Mouse (Mus musculus): ENCODE results near the gene Frem2. TPM values are rescaled to one million over a fixed set of nuclear protein-coding genes. Genes with fewer than 3 reads are reported as not detected.

Gene Frem2
- polyA plus RNA-seq, 1 experiment from 2014 or later: 1.6 TPM

DNA sequence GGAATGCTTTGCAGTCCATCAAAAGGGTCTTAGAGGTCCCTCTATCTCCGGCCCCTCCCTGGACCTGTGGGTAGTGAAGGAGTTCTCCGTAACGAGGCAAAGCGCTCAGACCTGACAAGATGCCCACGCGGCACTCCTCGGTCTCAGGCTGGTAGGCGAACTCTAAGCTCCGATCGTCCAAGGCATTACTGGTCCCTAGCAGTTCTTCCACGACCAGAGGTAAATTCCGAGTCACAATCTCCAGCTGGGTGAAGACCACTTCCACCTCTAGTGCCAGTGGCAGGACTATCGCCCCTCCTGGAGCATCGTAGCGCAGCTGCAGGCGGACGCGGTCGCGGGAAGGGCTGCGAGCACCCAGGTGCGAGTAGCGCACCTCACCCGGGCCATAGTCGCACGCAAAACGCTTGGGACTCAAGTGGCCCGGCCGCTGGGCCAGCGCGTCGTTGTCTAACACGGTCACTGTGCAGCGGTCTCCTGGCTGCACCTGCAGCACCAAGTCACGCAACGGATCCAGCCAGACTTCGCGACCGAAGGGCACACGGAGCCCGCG lies 752 bp downstream of the Frem2 start:
- under 1% methylated on average over 42 of the region's 42 CpGs for WGBS
- H3K27ac ChIP-seq (replicated peaks): no peak overlapping the region
- peak overlapping the region; percentile 99 for H3K4me2 ChIP-seq
- peak; percentile 32; the same call in 1 of the 2 replicates for ATAC-seq (ENCODE audit: low FRiP score, low read depth)
- H3K9ac ChIP-seq: peak overlapping the region; percentile 52
- H3K27me3 ChIP-seq: peaks cover 25% of the 10 kb centered on the region
- no peaks in the 10 kb centered on the region for H3K36me3 ChIP-seq
- H3K4me3 ChIP-seq: peak overlapping the region; percentile 47
- 0 out of 2 replicates have a peak, but pooled peaks cover 6% of the 10 kb centered on the region for H3K9me3 ChIP-seq
- H3K4me1 ChIP-seq (replicated peaks): peaks cover 30% of the 10 kb centered on the region

GRCm38 (mm10) chr3:53655343-53655742 lies 1.8 kb downstream of the Frem2 start:
- Histone ChIP-seq H3K36me3 (no peaks in the 10 kb centered on the region), H3K4me3 (0 out of 2 replicates have a peak overlapping the region, but pooled peaks have one; percentile 47), H3K27ac (replicated peaks) (no peak overlapping the region), H3K27me3 (peaks cover 25% of the 10 kb centered on the region), H3K4me1 (replicated peaks) (peaks cover 31% of the 10 kb centered on the region), H3K9ac (no peak overlapping the region), H3K4me2 (peak overlapping the region; percentile 99; the same call in 1 of the 2 replicates), H3K9me3 (0 out of 2 replicates have a peak, but pooled peaks cover 6% of the 10 kb centered on the region)
- no peak for ATAC-seq (ENCODE audit: low FRiP score, low read depth)
- WGBS: 84% methylated on average over 13 of the region's 13 CpGs

DNA sequence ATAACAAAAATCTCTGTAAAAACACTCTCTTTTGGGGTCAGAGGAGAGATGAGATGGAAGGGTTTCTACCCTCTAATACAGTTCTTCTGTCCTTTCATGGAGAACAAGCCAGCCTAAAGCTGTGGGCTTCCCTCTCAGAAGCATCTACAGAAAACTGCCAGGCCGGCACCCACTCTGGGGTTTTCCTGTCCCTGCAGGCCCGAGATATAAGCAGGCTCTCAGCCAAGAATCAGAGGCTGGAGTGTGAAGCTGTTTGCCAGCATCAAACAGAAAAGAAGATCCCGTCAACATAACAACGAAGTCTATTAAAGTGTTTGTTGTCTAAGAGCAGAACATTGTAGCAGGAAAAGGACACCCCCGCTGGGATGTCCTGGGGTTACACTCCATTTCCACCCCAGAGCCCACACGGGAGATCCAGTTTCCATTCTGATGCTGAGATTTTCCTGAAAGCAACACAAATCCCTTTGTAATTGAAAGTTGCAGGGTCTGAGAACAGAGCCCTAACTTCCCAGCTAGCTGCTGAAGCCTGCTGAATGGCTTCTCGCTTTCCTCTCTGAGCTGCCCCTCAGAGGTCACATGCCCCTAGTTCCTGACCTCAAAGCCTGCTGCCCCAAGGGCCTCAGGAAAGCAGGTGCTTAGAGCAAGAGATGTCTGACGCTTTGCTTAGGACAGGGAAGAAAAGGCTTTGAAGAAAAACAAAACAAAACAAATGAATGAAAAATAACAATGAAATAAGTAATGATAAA lies 7.0 kb downstream of the Frem2 start:
- Histone ChIP-seq H3K36me3 (no peaks in the 10 kb centered on the region), H3K4me2 (peak overlapping the region; percentile 17; the same call in 1 of the 2 replicates), H3K27me3 (peaks cover 2% of the 10 kb centered on the region), H3K27ac (replicated peaks) (no peak overlapping the region), H3K9ac (no peak overlapping the region), H3K9me3 (0 out of 2 replicates have a peak, but pooled peaks cover 6% of the 10 kb centered on the region), H3K4me3 (no peak overlapping the region), H3K4me1 (replicated peaks) (peaks cover 6% of the 10 kb centered on the region; the same call in 1 of the 2 replicates)
- ATAC-seq (ENCODE audit: low FRiP score, low read depth): 0 out of 2 replicates have a peak, but pooled peaks have one; percentile 15
- WGBS: 6% methylated on average over 8 of the region's 8 CpGs

- H3K4me3 ChIP-seq: no peak overlapping the region
- ATAC-seq (ENCODE audit: low FRiP score, low read depth): no peak
- no peak overlapping the region for H3K4me2 ChIP-seq
- no peak overlapping the region for H3K9ac ChIP-seq
- H3K27me3 ChIP-seq: no peaks in the 10 kb centered on the region
- WGBS: 54% methylated on average over 4 of the region's 4 CpGs
- peaks cover 6% of the 10 kb centered on the region; the same call in 1 of the 2 replicates for H3K4me1 ChIP-seq (replicated peaks)
- H3K36me3 ChIP-seq: no peaks in the 10 kb centered on the region
- H3K27ac ChIP-seq (replicated peaks): no peak overlapping the region
- 0 out of 2 replicates have a peak, but pooled peaks cover 1% of the 10 kb centered on the region for H3K9me3 ChIP-seq
Measured at GRCm38 (mm10) chr3:53649425-53649824, 7.7 kb downstream of the Frem2 start.

DNA sequence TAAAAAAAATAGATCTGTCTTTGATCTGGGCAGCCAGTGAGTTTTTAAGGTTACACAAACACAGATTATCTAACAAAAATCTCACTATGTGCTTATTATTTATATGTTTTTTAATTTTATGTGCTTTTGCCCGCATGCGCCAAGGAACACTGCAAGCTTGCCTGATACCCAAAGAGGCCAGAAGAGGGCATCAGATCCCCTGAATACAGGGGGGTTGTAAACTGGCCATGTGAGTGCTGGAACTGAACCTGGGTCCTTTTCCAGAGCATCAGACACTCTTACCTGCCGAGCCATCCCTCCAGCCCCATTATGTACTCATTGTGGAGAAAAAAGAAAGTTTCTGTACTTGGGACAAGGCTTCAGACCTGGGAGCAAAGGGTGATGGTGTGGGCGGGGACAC lies 8.3 kb downstream of the Frem2 start:
- H3K9me3 ChIP-seq: no peaks in the 10 kb centered on the region
- H3K9ac ChIP-seq: no peak overlapping the region
- H3K27ac ChIP-seq (replicated peaks): no peak overlapping the region
- WGBS: 80% methylated on average over 4 of the region's 4 CpGs
- no peaks in the 10 kb centered on the region for H3K36me3 ChIP-seq
- ATAC-seq (ENCODE audit: low FRiP score, low read depth): no peak
- H3K27me3 ChIP-seq: no peaks in the 10 kb centered on the region
- H3K4me1 ChIP-seq (replicated peaks): peaks cover 6% of the 10 kb centered on the region; the same call in 1 of the 2 replicates
- no peak overlapping the region for H3K4me3 ChIP-seq
- H3K4me2 ChIP-seq: no peak overlapping the region

GRCm38 (mm10) chr3:53635948-53636347 lies 21.2 kb downstream of the Frem2 start:
- Histone ChIP-seq H3K9me3 (no peaks in the 10 kb centered on the region), H3K4me1 (replicated peaks) (no peaks in the 10 kb centered on the region), H3K4me3 (no peak overlapping the region), H3K4me2 (no peak overlapping the region), H3K27ac (replicated peaks) (no peak overlapping the region), H3K36me3 (no peaks in the 10 kb centered on the region), H3K27me3 (no peaks in the 10 kb centered on the region), H3K9ac (no peak overlapping the region)
- ATAC-seq (ENCODE audit: low FRiP score, low read depth): no peak
- 81% methylated on average over 3 of the region's 3 CpGs for WGBS

- no peak for ATAC-seq (ENCODE audit: low FRiP score, low read depth)
- Histone ChIP-seq H3K4me2 (no peak overlapping the region), H3K27ac (replicated peaks) (no peak overlapping the region), H3K27me3 (no peaks in the 10 kb centered on the region), H3K36me3 (no peaks in the 10 kb centered on the region), H3K9ac (no peak overlapping the region), H3K4me1 (replicated peaks) (no peaks in the 10 kb centered on the region), H3K9me3 (no peaks in the 10 kb centered on the region), H3K4me3 (no peak overlapping the region)
- WGBS: 64% methylated on average over 14 of the region's 14 CpGs
Measured at GRCm38 (mm10) chr3:53631126-53631525, 26.0 kb downstream of the Frem2 start.

DNA sequence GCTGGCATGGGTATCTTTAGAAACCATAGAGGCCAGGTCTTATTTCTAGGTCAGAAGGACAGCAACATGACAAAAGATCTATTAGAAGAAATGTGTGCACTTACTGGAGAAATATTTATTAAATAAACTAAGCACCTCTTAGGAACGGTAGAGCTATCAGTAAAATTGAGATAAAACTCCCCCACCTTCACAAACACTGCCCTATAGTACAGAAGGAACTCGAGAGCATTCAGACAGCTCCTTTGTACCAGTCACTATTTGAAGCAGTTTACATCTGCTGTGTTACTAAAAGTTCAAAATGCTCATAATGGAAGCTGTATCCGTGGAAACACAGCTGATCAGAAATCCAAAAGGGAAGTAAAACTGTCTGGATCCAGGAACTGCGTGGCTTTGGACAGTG lies 26.5 kb downstream of the Frem2 start:
- no peak overlapping the region for H3K4me3 ChIP-seq
- no peak for ATAC-seq (ENCODE audit: low FRiP score, low read depth)
- 57% methylated on average over 4 of the region's 4 CpGs for WGBS

DNA sequence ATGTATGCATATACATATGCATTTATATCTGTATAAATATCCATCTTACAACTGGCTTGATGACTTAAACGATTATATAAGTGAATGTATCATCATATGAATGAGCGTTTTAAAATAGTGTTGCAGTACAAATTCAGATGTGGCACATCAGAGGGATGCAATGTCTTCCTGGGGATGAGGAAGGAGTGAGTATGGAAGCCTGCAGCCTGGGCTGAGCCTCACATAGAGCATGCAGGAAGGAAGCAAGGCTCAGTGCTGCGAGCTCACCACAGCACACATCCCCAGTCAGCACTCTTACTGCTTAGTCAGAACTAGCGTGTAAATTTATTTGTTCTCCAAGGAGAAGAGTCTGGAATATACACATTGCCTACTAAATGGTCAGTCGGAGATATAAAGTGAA lies 27.2 kb downstream of the Frem2 start:
- H3K4me3 ChIP-seq: no peak overlapping the region
- ATAC-seq (ENCODE audit: low FRiP score, low read depth): no peak
- H3K9me3 ChIP-seq: no peaks in the 10 kb centered on the region
- no peaks in the 10 kb centered on the region for H3K36me3 ChIP-seq
- no peak overlapping the region for H3K27ac ChIP-seq (replicated peaks)
- 88% methylated on average over 5 of the region's 5 CpGs for WGBS
- H3K4me2 ChIP-seq: no peak overlapping the region
- no peaks in the 10 kb centered on the region for H3K27me3 ChIP-seq
- H3K4me1 ChIP-seq (replicated peaks): no peaks in the 10 kb centered on the region
- H3K9ac ChIP-seq: no peak overlapping the region

More for the DNA sequence above, 26.5 kb downstream of the Frem2 start:
- Histone ChIP-seq H3K9me3 (no peaks in the 10 kb centered on the region), H3K36me3 (no peaks in the 10 kb centered on the region), H3K4me1 (replicated peaks) (no peaks in the 10 kb centered on the region), H3K9ac (no peak overlapping the region), H3K4me2 (no peak overlapping the region), H3K27ac (replicated peaks) (no peak overlapping the region), H3K27me3 (no peaks in the 10 kb centered on the region)

DNA sequence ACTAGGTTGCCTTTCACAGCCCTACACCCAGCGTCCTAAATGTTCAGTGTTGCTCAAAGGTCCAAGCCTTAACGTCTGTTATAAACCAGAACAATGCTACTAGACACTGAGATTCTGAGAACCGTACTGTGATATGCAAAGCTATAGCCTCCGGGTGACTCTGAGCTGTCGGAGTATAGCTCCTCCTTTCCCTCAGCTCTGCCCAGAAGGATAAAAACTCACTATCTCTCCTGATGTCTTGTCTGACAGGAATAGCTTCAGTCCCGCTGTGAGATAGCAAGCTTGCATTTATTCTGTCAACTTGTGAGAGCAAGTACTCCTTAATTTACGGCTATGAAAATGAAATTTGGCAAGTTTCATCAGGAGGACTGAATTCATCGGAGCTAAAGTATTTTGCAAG lies 33.9 kb downstream of the Frem2 start:
- 85% methylated on average over 8 of the region's 8 CpGs for WGBS
- no peaks in the 10 kb centered on the region for H3K36me3 ChIP-seq
- 0 out of 2 replicates have a peak, but pooled peaks cover 4% of the 10 kb centered on the region for H3K4me1 ChIP-seq (replicated peaks)
- no peak for ATAC-seq (ENCODE audit: low FRiP score, low read depth)
- no peaks in the 10 kb centered on the region for H3K9me3 ChIP-seq
- H3K9ac ChIP-seq: no peak overlapping the region
- no peak overlapping the region for H3K4me3 ChIP-seq
- H3K27ac ChIP-seq (replicated peaks): no peak overlapping the region
- no peaks in the 10 kb centered on the region for H3K27me3 ChIP-seq
- H3K4me2 ChIP-seq: no peak overlapping the region

DNA sequence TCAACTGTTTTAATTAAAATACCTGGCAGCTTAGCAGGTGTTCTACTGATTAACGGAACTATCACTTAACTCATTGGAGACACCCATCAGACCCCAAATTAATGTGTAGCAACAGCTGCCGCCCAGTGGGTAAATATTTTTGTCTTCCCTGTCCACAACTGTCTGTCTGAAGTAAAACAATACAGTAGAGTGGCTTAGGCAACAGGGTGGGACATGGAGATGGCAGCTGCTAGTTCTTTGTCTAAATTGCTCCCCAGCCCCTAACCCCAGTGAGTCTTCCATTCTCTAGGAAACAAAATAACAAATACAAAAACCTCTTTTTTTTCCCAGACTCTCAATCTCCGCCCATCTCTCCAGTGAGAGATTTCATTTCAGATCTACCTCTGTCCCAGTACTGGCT lies 36.2 kb downstream of the Frem2 start:
- no peak overlapping the region for H3K9ac ChIP-seq
- 62% methylated on average over 3 of the region's 3 CpGs for WGBS

GRCm38 (mm10) chr3:53620355-53620754 lies 36.8 kb downstream of the Frem2 start:
- WGBS: 74% methylated on average over 8 of the region's 8 CpGs

More for the DNA sequence above, 36.2 kb downstream of the Frem2 start:
- Histone ChIP-seq H3K36me3 (no peaks in the 10 kb centered on the region), H3K27ac (replicated peaks) (no peak overlapping the region), H3K4me2 (no peak overlapping the region), H3K4me3 (no peak overlapping the region), H3K4me1 (replicated peaks) (0 out of 2 replicates have a peak, but pooled peaks cover 4% of the 10 kb centered on the region), H3K9me3 (no peaks in the 10 kb centered on the region), H3K27me3 (no peaks in the 10 kb centered on the region)
- no peak for ATAC-seq (ENCODE audit: low FRiP score, low read depth)

More at GRCm38 (mm10) chr3:53620355-53620754, 36.8 kb downstream of the Frem2 start:
- no peak overlapping the region for H3K9ac ChIP-seq
- H3K4me1 ChIP-seq (replicated peaks): 0 out of 2 replicates have a peak, but pooled peaks cover 4% of the 10 kb centered on the region
- H3K4me3 ChIP-seq: no peak overlapping the region
- no peak overlapping the region for H3K27ac ChIP-seq (replicated peaks)
- H3K36me3 ChIP-seq: no peaks in the 10 kb centered on the region
- ATAC-seq (ENCODE audit: low FRiP score, low read depth): no peak
- no peaks in the 10 kb centered on the region for H3K27me3 ChIP-seq
- no peaks in the 10 kb centered on the region for H3K9me3 ChIP-seq
- no peak overlapping the region for H3K4me2 ChIP-seq
